9 mouse cellular contexts compared by ENCODE assay signal in the genomic region with DNA sequence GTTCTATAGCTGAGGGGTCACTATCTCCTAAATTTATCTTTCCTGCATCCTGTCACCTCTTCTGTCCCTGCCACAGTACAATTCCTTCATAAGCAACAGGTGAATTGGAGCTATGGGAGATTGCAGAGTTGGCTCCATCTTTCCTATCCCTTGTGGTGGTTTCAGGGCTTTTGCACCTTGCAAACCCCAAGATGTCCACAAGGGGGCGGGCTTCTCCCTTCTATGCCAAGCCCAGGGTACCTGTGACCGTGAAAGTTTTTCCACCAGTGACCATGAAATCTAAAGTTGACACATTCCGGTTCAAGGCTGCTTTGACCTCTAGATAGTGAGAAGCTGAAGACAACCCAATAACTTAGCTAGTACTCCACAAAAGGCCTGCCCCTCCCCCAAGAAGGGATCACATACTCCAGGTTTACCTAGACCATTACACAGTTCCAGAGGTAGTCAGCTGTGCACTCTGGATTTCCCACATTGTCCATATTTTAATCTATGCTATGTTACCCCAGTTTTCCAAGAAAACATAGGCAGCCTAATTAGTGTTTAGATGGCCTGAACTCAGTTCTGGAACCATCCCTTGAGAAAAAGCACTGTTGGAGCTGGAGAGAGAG. TPM values are rescaled to one million over a fixed set of nuclear protein-coding genes. Genes with fewer than 3 reads are reported as not detected.
DNase-seq lines count a peak whose midpoint lies in the region; ATAC-seq and TF ChIP-seq lines count a peak whose summit lies in the region.
"Had no signal": no experiment of that assay in that cellular context is flagged by ENCODE, and none has a peak within 500 bp of the region (broad histone marks: within the 10 kb centered on the region; RNA-seq: fewer than 3 reads in every experiment).

No protein-coding gene starts in this region.

- TF ChIP-seq POLR2A in lung, adult 2 months (IDR thresholded peaks at IDR 0.05; ENCODE audit: borderline replicate concordance, extremely low read depth, low read depth, low read length) = no peak

- in situ Hi-C loops in Patski (cut with MboI; ENCODE audit: low pct_unique_long_range_greater_than_20kb) = loop anchor here (5.0 kb wide), 2 partner anchors 128 to 183 kb away; no protein-coding TSS in a partner anchor

- WGBS in lung, adult 2 months = 6% methylated on average over 3 of the region's 3 CpGs

- CTCF ChIA-PET in Patski (lab: Charles Lee) = interaction anchor here (0.6 to 3.7 kb wide), 31 partner anchors 10 to 233 kb away, joined by 3 to 44 read pairs (median 4); no protein-coding TSS in a partner anchor

- TF ChIP-seq CTCF in Patski (IDR thresholded peaks at IDR 0.05) = peak; percentile 97
- peak; percentile 72 for TF ChIP-seq CTCF in lung, adult 2 months (IDR thresholded peaks at IDR 0.05; ENCODE audit: insufficient read depth, low read length)

- peak; percentile 87 for DNase-seq in 3T3-L1 (ENCODE audit: low read depth, low spot score)
- DNase-seq in Patski (ENCODE audit: low read depth, low spot score) = no peak
- peak; percentile 64 for DNase-seq in embryo, embryonic 10 days (ENCODE audit: low spot score)
- peak; percentile 25 to 44 for DNase-seq in heart, adult 9 months (ENCODE audit: low spot score in 2 of 2)
- DNase-seq in kidney, postnatal 25 days = peak; percentile 60 to 85
- peak; percentile 72 for DNase-seq in lung, adult 2 months
- DNase-seq in ovary, postnatal 14 days (ENCODE audit: low spot score) = peak; percentile 70
- DNase-seq in thymus, postnatal 10 days (ENCODE audit: low spot score in 2 of 2) = peak; percentile 36 to 65

- no peaks in the 10 kb centered on the region for H3K27me3 ChIP-seq in Patski

- no peak overlapping the region for H3K4me3 ChIP-seq in lung, adult 2 months (replicated peaks; ENCODE audit: extremely low read depth, low read depth, low read length)
- H3K4me3 ChIP-seq: stomach, embryonic 15.5 days had no signal

- no peaks in the 10 kb centered on the region for H3K4me1 ChIP-seq in lung, adult 2 months (ENCODE audit: control insufficient read depth, insufficient read depth, low read length)

- ATAC-seq in Patski = no peak

- POLR2A ChIA-PET in Patski (lab: Charles Lee) = interaction anchor here (0.5 to 2.1 kb wide), 3 partner anchors 14 to 284 kb away, joined by 4 to 6 read pairs (median 5); no protein-coding TSS in a partner anchor

RNA-seq across cellular contexts. Expression of a gene that starts 6.4 kb away (rescaled TPM):
- 0.35 TPM for polyA plus RNA-seq in Patski (2021)
- 0.06 and 0.23 TPM in 2 replicates for polyA plus RNA-seq in lung, adult 2 months (2012; rRNA removed)

RNA-seq across cellular contexts. Expression of a gene that starts 18.6 kb away (rescaled TPM):
- polyA plus RNA-seq in Patski (2021) = 0.10 TPM
- polyA plus RNA-seq in lung, adult 2 months (2012; rRNA removed) = 0.14 and 0.18 TPM in 2 replicates
